In the genomic region with DNA sequence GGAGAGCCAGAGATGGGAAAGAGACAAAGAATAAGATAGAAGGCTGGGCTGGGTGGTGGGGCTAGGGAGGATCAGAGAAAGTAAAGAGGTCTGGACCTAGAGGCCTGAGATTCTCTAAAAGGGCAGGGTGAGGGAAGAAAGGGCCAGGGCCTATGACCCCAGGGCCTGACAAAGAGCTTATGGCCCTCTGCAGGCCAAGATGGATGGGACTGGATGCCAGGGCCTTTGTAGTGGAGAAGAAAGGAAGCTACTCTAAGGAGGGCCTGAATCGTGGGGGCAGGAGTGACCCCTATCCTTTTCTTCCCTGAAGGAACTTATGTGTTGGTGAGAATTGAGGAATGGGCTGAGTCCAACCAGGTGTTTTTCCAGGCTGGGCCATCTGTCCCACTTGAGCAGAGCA, we compare ENCODE assay signal across 20 mouse cellular contexts. TPM values are rescaled to one million over a fixed set of nuclear protein-coding genes. Genes with fewer than 3 reads are reported as not detected.
DNase-seq lines count a peak whose midpoint lies in the region; ATAC-seq and TF ChIP-seq lines count a peak whose summit lies in the region.
"Had no signal": no experiment of that assay in that cellular context is flagged by ENCODE, and none has a peak within 500 bp of the region (broad histone marks: within the 10 kb centered on the region; RNA-seq: fewer than 3 reads in every experiment).

No protein-coding gene starts in this region.

- no peaks in the 10 kb centered on the region for H3K9me3 ChIP-seq in intestine, postnatal 0 days (ENCODE audit: control insufficient read depth)
- H3K9me3 ChIP-seq in intestine, embryonic 16.5 days (ENCODE audit: control insufficient read depth, low read length) = no peaks in the 10 kb centered on the region
- H3K9me3 ChIP-seq in neural tube, embryonic 15.5 days (replicated peaks) = no peaks in the 10 kb centered on the region
- no peaks in the 10 kb centered on the region for H3K9me3 ChIP-seq in limb, embryonic 10.5 days (replicated peaks)
- H3K9me3 ChIP-seq in stomach, postnatal 0 days (ENCODE audit: control insufficient read depth, low read length) = no peaks in the 10 kb centered on the region
- H3K9me3 ChIP-seq: midbrain, embryonic 13.5 days had no signal

- TF ChIP-seq EP300 in stomach, postnatal 0 days (optimal IDR thresholded peaks at IDR 0.05) = no peak

- H3K9ac ChIP-seq in intestine, postnatal 0 days (ENCODE audit: low read depth, low read length) = no peak overlapping the region
- H3K9ac ChIP-seq in intestine, embryonic 16.5 days (ENCODE audit: low read depth, low read length) = no peak overlapping the region
- H3K9ac ChIP-seq in neural tube, embryonic 15.5 days (replicated peaks) = no peak overlapping the region
- H3K9ac ChIP-seq in stomach, postnatal 0 days (ENCODE audit: low read length) = no peak overlapping the region
- H3K9ac ChIP-seq: midbrain, embryonic 13.5 days had no signal

- 63% methylated on average over 1 of the region's 1 CpGs for WGBS in intestine, postnatal 0 days
- WGBS in intestine, embryonic 16.5 days = 32% methylated on average over 1 of the region's 1 CpGs
- 0% methylated on average over 1 of the region's 1 CpGs for WGBS in neural tube, embryonic 15.5 days
- WGBS in limb, embryonic 10.5 days = 4% methylated on average over 1 of the region's 1 CpGs
- WGBS in stomach, postnatal 0 days = 12% methylated on average over 1 of the region's 1 CpGs

- peaks cover 9% of the 10 kb centered on the region; the same call in 1 of the 2 replicates for H3K27me3 ChIP-seq in intestine, postnatal 0 days (replicated peaks; ENCODE audit: control insufficient read depth, insufficient read depth, low read length)
- no peaks in the 10 kb centered on the region for H3K27me3 ChIP-seq in intestine, embryonic 16.5 days (replicated peaks; ENCODE audit: control insufficient read depth, insufficient read depth, low read length)
- no peaks in the 10 kb centered on the region for H3K27me3 ChIP-seq in neural tube, embryonic 15.5 days (replicated peaks)
- no peaks in the 10 kb centered on the region for H3K27me3 ChIP-seq in limb, embryonic 10.5 days (ENCODE audit: low read depth, poor library complexity, severe bottlenecking)
- no peaks in the 10 kb centered on the region for H3K27me3 ChIP-seq in stomach, postnatal 0 days (ENCODE audit: control insufficient read depth, insufficient read depth, low read length)
- H3K27me3 ChIP-seq: midbrain, embryonic 13.5 days had no signal

- no peaks in the 10 kb centered on the region for H3K4me1 ChIP-seq in intestine, postnatal 0 days (replicated peaks; ENCODE audit: control insufficient read depth, insufficient read depth, low read length)
- 0 out of 2 replicates have a peak, but pooled peaks cover 3% of the 10 kb centered on the region for H3K4me1 ChIP-seq in intestine, embryonic 16.5 days (ENCODE audit: control insufficient read depth, insufficient read depth, low read length)
- H3K4me1 ChIP-seq in neural tube, embryonic 15.5 days = peaks cover 16% of the 10 kb centered on the region
- peaks cover 39% of the 10 kb centered on the region for H3K4me1 ChIP-seq in limb, embryonic 10.5 days
- peaks cover 5% of the 10 kb centered on the region for H3K4me1 ChIP-seq in stomach, postnatal 0 days (replicated peaks; ENCODE audit: control insufficient read depth, insufficient read depth)

- ATAC-seq in intestine, postnatal 0 days = no peak
- no peak for ATAC-seq in intestine, embryonic 16.5 days
- ATAC-seq in neural tube, embryonic 15.5 days (ENCODE audit: low FRiP score) = no peak
- ATAC-seq in stomach, postnatal 0 days (ENCODE audit: low FRiP score, low TSS enrichment) = no peak
- ATAC-seq: hindbrain, embryonic 16.5 days; midbrain, embryonic 13.5 days had no signal

- H3K36me3 ChIP-seq in intestine, postnatal 0 days (ENCODE audit: control insufficient read depth, insufficient read depth) = no peaks in the 10 kb centered on the region
- H3K36me3 ChIP-seq in intestine, embryonic 16.5 days (ENCODE audit: control insufficient read depth, insufficient read depth, low read length) = no peaks in the 10 kb centered on the region
- H3K36me3 ChIP-seq in neural tube, embryonic 15.5 days = no peaks in the 10 kb centered on the region
- peaks cover 23% of the 10 kb centered on the region for H3K36me3 ChIP-seq in limb, embryonic 10.5 days
- no peaks in the 10 kb centered on the region for H3K36me3 ChIP-seq in stomach, postnatal 0 days (ENCODE audit: control insufficient read depth, insufficient read depth, low read length)
- H3K36me3 ChIP-seq: midbrain, embryonic 13.5 days had no signal

- DNase-seq in neural tube, embryonic 10.5 days (ENCODE audit: extremely low spot score, low spot score) = peak; percentile 64
- DNase-seq in limb, embryonic 10.5 days (ENCODE audit: low spot score) = no peak
- no peak for DNase-seq in stomach, postnatal 0 days (ENCODE audit: low spot score)
- DNase-seq in urinary bladder, postnatal 14 days (ENCODE audit: low spot score) = no peak
- no peak for DNase-seq in thymus, postnatal 25 days
- DNase-seq: adrenal gland, postnatal 36 days; cerebellum, adult 8-10 months; gastrocnemius, postnatal 25 days; heart, postnatal 10 days; layer of hippocampus, adult 9-11 months; lung, adult 2 months; lung, postnatal 4 days; thymus, postnatal 36 days had no signal

- no peak overlapping the region for H3K4me3 ChIP-seq in intestine, postnatal 0 days (ENCODE audit: low read depth, low read length)
- no peak overlapping the region for H3K4me3 ChIP-seq in intestine, embryonic 16.5 days (ENCODE audit: low read length)
- no peak overlapping the region for H3K4me3 ChIP-seq in neural tube, embryonic 15.5 days (replicated peaks)
- no peak overlapping the region for H3K4me3 ChIP-seq in limb, embryonic 10.5 days
- no peak overlapping the region for H3K4me3 ChIP-seq in stomach, postnatal 0 days (ENCODE audit: low read depth, low read length)
- H3K4me3 ChIP-seq: erythroblast, embryonic 14.5 days; midbrain, embryonic 13.5 days had no signal

- H3K27ac ChIP-seq in intestine, postnatal 0 days (ENCODE audit: low read depth, low read length) = no peak overlapping the region
- H3K27ac ChIP-seq in intestine, embryonic 16.5 days (ENCODE audit: low read length) = no peak overlapping the region
- no peak overlapping the region for H3K27ac ChIP-seq in neural tube, embryonic 15.5 days (replicated peaks)
- peak overlapping the region; percentile 71 for H3K27ac ChIP-seq in limb, embryonic 10.5 days
- peak overlapping the region; percentile 53 for H3K27ac ChIP-seq in stomach, postnatal 0 days (replicated peaks)
- H3K27ac ChIP-seq: midbrain, embryonic 13.5 days had no signal

- 0 out of 2 replicates have a peak, but pooled peaks have one; percentile 4 for TF ChIP-seq CTCF in intestine, postnatal 0 days (IDR thresholded peaks at IDR 0.05; ENCODE audit: low read depth)
- no peak for TF ChIP-seq CTCF in stomach, postnatal 0 days (IDR thresholded peaks at IDR 0.05; ENCODE audit: low read depth)

- H3K4me2 ChIP-seq in intestine, postnatal 0 days (replicated peaks; ENCODE audit: low read depth) = no peak overlapping the region
- no peak overlapping the region for H3K4me2 ChIP-seq in intestine, embryonic 16.5 days (ENCODE audit: low read depth, low read length)
- no peak overlapping the region for H3K4me2 ChIP-seq in neural tube, embryonic 15.5 days
- no peak overlapping the region for H3K4me2 ChIP-seq in stomach, postnatal 0 days (replicated peaks; ENCODE audit: low read depth)
- H3K4me2 ChIP-seq: midbrain, embryonic 13.5 days had no signal

RNA-seq across cellular contexts. Expression of gene Crabp2, which starts 9.6 kb away (rescaled TPM):
- polyA plus RNA-seq in intestine, postnatal 0 days (2015; fragmentation: Nextera tagmentation; extraction: Ambion mirVana) = 0.81 and 1.9 TPM in 2 replicates
- 3.8 TPM in 2 replicates for polyA plus RNA-seq in intestine, embryonic 16.5 days (2015; fragmentation: Nextera tagmentation; extraction: Ambion mirVana)
- 81.1 and 86.0 TPM in 2 replicates for polyA plus RNA-seq in neural tube, embryonic 15.5 days (2015; fragmentation: Nextera tagmentation; extraction: Ambion mirVana)
- polyA plus RNA-seq in limb, embryonic 10.5 days (2016; fragmentation: Nextera tagmentation; extraction: Ambion mirVana) = 944 and 1,066 TPM in 2 replicates
- polyA plus RNA-seq in stomach, postnatal 0 days (2015; fragmentation: Nextera tagmentation; extraction: Ambion mirVana) = 40.4 and 44.3 TPM in 2 replicates
- polyA plus RNA-seq: erythroblast, embryonic 14.5 days; liver, adult 2 months had no signal

RNA-seq across cellular contexts. Expression of gene Nes, which starts 12.8 kb away (rescaled TPM):
- 9.2 and 9.5 TPM in 2 replicates for polyA plus RNA-seq in intestine, postnatal 0 days (2015; fragmentation: Nextera tagmentation; extraction: Ambion mirVana)
- polyA plus RNA-seq in intestine, embryonic 16.5 days (2015; fragmentation: Nextera tagmentation; extraction: Ambion mirVana) = 9.4 and 10.3 TPM in 2 replicates
- 22.5 and 22.8 TPM in 2 replicates for polyA plus RNA-seq in neural tube, embryonic 15.5 days (2015; fragmentation: Nextera tagmentation; extraction: Ambion mirVana)
- 13.5 and 14.6 TPM in 2 replicates for polyA plus RNA-seq in limb, embryonic 10.5 days (2016; fragmentation: Nextera tagmentation; extraction: Ambion mirVana)
- 5.3 and 5.7 TPM in 2 replicates for polyA plus RNA-seq in stomach, postnatal 0 days (2015; fragmentation: Nextera tagmentation; extraction: Ambion mirVana)
- polyA plus RNA-seq: erythroblast, embryonic 14.5 days had no signal

RNA-seq across cellular contexts. Expression of gene Rrnad1, which starts 27.5 kb away (rescaled TPM):
- 5.8 and 6.1 TPM in 2 replicates for polyA plus RNA-seq in intestine, postnatal 0 days (2015; fragmentation: Nextera tagmentation; extraction: Ambion mirVana)
- 14.2 and 14.3 TPM in 2 replicates for polyA plus RNA-seq in intestine, embryonic 16.5 days (2015; fragmentation: Nextera tagmentation; extraction: Ambion mirVana)
- polyA plus RNA-seq in neural tube, embryonic 15.5 days (2015; fragmentation: Nextera tagmentation; extraction: Ambion mirVana) = 19.3 and 19.7 TPM in 2 replicates
- 21.1 and 21.7 TPM in 2 replicates for polyA plus RNA-seq in limb, embryonic 10.5 days (2016; fragmentation: Nextera tagmentation; extraction: Ambion mirVana)
- polyA plus RNA-seq in stomach, postnatal 0 days (2015; fragmentation: Nextera tagmentation; extraction: Ambion mirVana) = 7.1 and 7.6 TPM in 2 replicates

RNA-seq across cellular contexts. Expression of gene Isg20l2, which starts 27.9 kb away (rescaled TPM):
- 13.9 and 14.1 TPM in 2 replicates for polyA plus RNA-seq in intestine, postnatal 0 days (2015; fragmentation: Nextera tagmentation; extraction: Ambion mirVana)
- polyA plus RNA-seq in intestine, embryonic 16.5 days (2015; fragmentation: Nextera tagmentation; extraction: Ambion mirVana) = 37.2 and 39.8 TPM in 2 replicates
- 21.6 and 31.7 TPM in 2 replicates for polyA plus RNA-seq in neural tube, embryonic 15.5 days (2015; fragmentation: Nextera tagmentation; extraction: Ambion mirVana)
- polyA plus RNA-seq in limb, embryonic 10.5 days (2016; fragmentation: Nextera tagmentation; extraction: Ambion mirVana) = 84.8 and 86.0 TPM in 2 replicates
- polyA plus RNA-seq in stomach, postnatal 0 days (2015; fragmentation: Nextera tagmentation; extraction: Ambion mirVana) = 20.2 and 21.5 TPM in 2 replicates

RNA-seq across cellular contexts. Expression of gene Mrpl24, which starts 38.8 kb away (rescaled TPM):
- polyA plus RNA-seq in intestine, postnatal 0 days (2015; fragmentation: Nextera tagmentation; extraction: Ambion mirVana) = 74.9 and 79.5 TPM in 2 replicates
- polyA plus RNA-seq in intestine, embryonic 16.5 days (2015; fragmentation: Nextera tagmentation; extraction: Ambion mirVana) = 78.7 and 80.6 TPM in 2 replicates
- 51.0 and 59.5 TPM in 2 replicates for polyA plus RNA-seq in neural tube, embryonic 15.5 days (2015; fragmentation: Nextera tagmentation; extraction: Ambion mirVana)
- polyA plus RNA-seq in limb, embryonic 10.5 days (2016; fragmentation: Nextera tagmentation; extraction: Ambion mirVana) = 75.0 and 81.3 TPM in 2 replicates
- 61.4 and 63.4 TPM in 2 replicates for polyA plus RNA-seq in stomach, postnatal 0 days (2015; fragmentation: Nextera tagmentation; extraction: Ambion mirVana)

Comparison
In these comparisons a context has a peak if more than half of its experiments do, and no peak if none do; other contexts are left out.
1. H3K27ac ChIP-seq: peak in limb, embryonic 10.5 days (single experiment) and stomach, postnatal 0 days (single experiment); none in intestine, postnatal 0 days (single experiment), intestine, embryonic 16.5 days (single experiment) and neural tube, embryonic 15.5 days (single experiment).
2. RNA of gene Crabp2, which starts 9.6 kb away (polyA plus RNA-seq): 944 to 1,066 TPM in limb, embryonic 10.5 days; 81.1 to 86.0 TPM in neural tube, embryonic 15.5 days, 40.4 to 44.3 TPM in stomach, postnatal 0 days, 3.8 TPM in intestine, embryonic 16.5 days and 0.81 to 1.9 TPM in intestine, postnatal 0 days; every median in the first group is over 10 times any median in the second.